Mouse (Mus musculus): Measurements from ENCODE around the gene Aurkb.
A peak's percentile ranks its signal among the peaks of the same experiment; 100 is the strongest.

The Aurkb gene

GRCm38 (mm10) chr11:69099177-69099914 is 53.9 kb downstream of the Aurkb start:
- peak; percentile 72 to 87 for DNase-seq

- peak; percentile 87 to 91 for DNase-seq
Observed at GRCm38 (mm10) chr11:69099915-69100345, 54.5 kb downstream of the Aurkb start.

GRCm38 (mm10) chr11:69100639-69101360 is 55.4 kb downstream of the Aurkb start:
- no peak for DNase-seq

All from kidney, adult 8-10 months (tissue).